Mouse (Mus musculus) forebrain, embryonic 14.5 days (tissue): ENCODE measurements at regions not wholly inside any gene's neighbourhood (a gene's known extent, or its start where the extent isn't known, plus 50 kb on each side); places are given as distances from the start of the nearest gene placed in this dataset.

ENCODE experiments used
- ATAC-seq: fragments of 200-750 bp; cut with Nextera tagmentation; 2 replicates; pipeline ENCODE4 v1.8.0; 2017; ENCODE audit warnings: mild to moderate bottlenecking, moderate library complexity
- DNase-seq: peaks from one replicate; pipeline ENCODE4 v3.0.0-alpha.2; 2015; ENCODE audit warnings: low spot score
- H3K27ac ChIP-seq: fragments of 300-500 bp; sonication (generic); 2 replicates; pipeline ENCODE4 v1.5.1; 2014; ENCODE audit warnings: low read depth, mild to moderate bottlenecking, control low read depth, low read length, moderate library complexity
- H3K27me3 ChIP-seq: fragments of 300-500 bp; sonication (generic); replicated peaks from 2 replicates; pipeline ENCODE4 v1.6.1; 2014; ENCODE audit warnings: low read length, control low read depth, mixed read lengths; ENCODE audit not compliant: control insufficient read depth, insufficient read depth
- H3K36me3 ChIP-seq: fragments of 300-500 bp; sonication (generic); 2 replicates; pipeline ENCODE4 v1.6.1; 2014; ENCODE audit warnings: low read length, control low read depth; ENCODE audit not compliant: control insufficient read depth, insufficient read depth
- H3K4me1 ChIP-seq: fragments of 300-500 bp; sonication (generic); 2 replicates; pipeline ENCODE4 v1.6.1; 2014; ENCODE audit warnings: antibody characterized with exemption, low read length, control low read depth; ENCODE audit not compliant: control insufficient read depth, insufficient read depth
- H3K4me2 ChIP-seq: fragments of 300-500 bp; sonication (generic); 2 replicates; pipeline ENCODE4 v1.6.1; 2014; ENCODE audit warnings: mild to moderate bottlenecking, control low read depth, low read length
- H3K4me3 ChIP-seq: fragments of 300-500 bp; sonication (generic); 2 replicates; pipeline ENCODE4 v1.5.1; 2014; ENCODE audit warnings: low read depth, low read length, control low read depth
- H3K9ac ChIP-seq: fragments of 300-500 bp; sonication (generic); 2 replicates; pipeline ENCODE4 v1.6.1; 2014; ENCODE audit warnings: mild to moderate bottlenecking, low read length, control low read depth, moderate library complexity
- H3K9me3 ChIP-seq: fragments of 300-500 bp; sonication (generic); replicated peaks from 2 replicates; pipeline ENCODE4 v1.6.1; 2016; ENCODE audit warnings: low read length, control low read depth, mixed read lengths; ENCODE audit not compliant: control insufficient read depth
- WGBS: fragments of 180-500 bp; shearing (Covaris S2); extraction: QIAGEN DNeasy Blood & Tissue Kit; methylation state at CpG from one replicate; pipeline ENCODE4 v1.1.7; 2014; 5-methylcytosine and 5-hydroxymethylcytosine counted together

DNA sequence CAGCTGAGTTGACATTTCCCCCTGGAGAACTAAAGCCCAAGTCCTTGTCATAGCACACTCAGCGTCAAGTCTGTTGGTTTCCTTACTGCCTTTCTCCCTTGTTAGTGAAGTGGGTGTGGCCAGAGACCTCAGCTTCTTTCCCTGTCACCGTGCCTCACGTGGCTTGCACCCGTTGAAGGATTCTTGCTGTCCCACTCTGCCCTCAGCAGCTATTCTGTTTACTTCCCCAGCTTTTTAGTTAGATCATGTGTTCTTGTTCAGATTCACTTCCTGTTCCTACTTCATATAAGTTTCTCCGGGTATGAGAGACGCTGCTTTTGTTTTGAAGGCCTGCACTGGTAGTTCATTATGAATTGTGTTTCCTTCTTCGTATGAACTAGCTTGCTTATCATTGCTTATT, 278.5 kb upstream of the Zfp703 start:
- no peak overlapping the region for H3K4me3 ChIP-seq
- ATAC-seq (no peak), DNase-seq (no peak)
- H3K4me1 ChIP-seq, result no peaks in the 10 kb centered on the region
- WGBS, result 68% methylated on average over 7 of the region's 7 CpGs
- H3K36me3 ChIP-seq, result no peaks in the 10 kb centered on the region
- H3K9ac ChIP-seq, result no peak overlapping the region
- H3K27me3 ChIP-seq, result no peaks in the 10 kb centered on the region
- no peaks in the 10 kb centered on the region for H3K9me3 ChIP-seq
- H3K4me2 ChIP-seq, result no peak overlapping the region
- H3K27ac ChIP-seq, result no peak overlapping the region

DNA sequence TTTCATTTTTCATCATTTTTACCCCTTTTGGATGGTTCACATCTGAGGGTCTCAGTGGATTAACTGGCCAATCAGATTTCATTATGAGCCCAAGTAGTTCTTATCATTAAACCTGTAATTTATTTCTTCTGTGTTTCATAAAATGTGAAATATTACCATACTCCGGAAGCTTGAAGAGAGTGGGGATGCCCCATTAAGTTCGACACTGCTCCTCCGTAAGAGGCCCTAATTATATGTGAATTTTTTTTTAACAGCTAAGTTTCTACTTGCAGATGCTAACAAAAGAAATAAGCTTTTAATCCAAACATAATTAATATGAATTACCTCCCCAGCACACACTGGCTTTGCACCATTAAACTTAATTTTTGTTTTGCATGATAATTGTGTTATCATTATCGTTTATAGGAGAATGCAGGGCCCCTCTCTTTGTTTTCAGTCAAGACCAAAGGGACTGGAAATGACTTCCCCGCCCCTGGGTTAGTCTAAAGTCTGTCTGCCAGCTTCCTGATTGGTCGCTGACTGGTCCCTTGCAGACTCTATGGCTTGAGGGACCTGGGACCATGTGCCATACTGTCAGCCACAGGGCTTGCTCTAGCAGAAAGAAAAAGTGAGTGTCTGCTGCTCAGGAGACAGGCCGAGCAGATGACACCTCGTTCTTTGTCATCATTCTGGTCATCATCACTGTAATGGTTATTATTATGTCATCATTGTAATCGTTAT, 270.9 kb upstream of the Zfp703 start:
- Histone ChIP-seq H3K9ac (no peak overlapping the region), H3K9me3 (no peaks in the 10 kb centered on the region), H3K4me1 (no peaks in the 10 kb centered on the region), H3K4me3 (no peak overlapping the region), H3K36me3 (no peaks in the 10 kb centered on the region), H3K27me3 (no peaks in the 10 kb centered on the region), H3K27ac (no peak overlapping the region), H3K4me2 (no peak overlapping the region)
- ATAC-seq (no peak), DNase-seq (no peak)
- WGBS, result 42% methylated on average over 9 of the region's 9 CpGs

DNA sequence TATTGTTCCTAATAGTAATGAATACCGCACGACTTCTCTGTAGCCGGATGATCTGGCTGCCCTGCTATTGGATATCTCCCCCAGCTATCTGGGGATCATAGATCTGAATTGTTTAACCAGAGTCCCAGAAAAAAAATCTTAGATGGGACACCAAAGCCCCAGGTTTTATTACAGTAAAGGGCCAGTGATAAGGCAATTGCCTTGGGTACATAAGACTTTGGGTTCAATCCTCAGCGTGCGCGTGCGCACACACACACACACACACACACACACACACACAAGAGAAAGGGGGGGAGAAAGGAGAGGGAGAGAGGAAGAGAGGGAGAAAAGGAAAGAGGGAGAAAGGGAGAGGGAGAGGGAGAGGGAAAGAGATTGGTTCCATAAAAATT, 270.4 kb upstream of the Zfp703 start:
- H3K4me3 ChIP-seq, result no peak overlapping the region
- no peak overlapping the region for H3K27ac ChIP-seq
- ATAC-seq, result no peak
- no peak for DNase-seq
- H3K27me3 ChIP-seq, result no peaks in the 10 kb centered on the region
- H3K4me1 ChIP-seq, result no peaks in the 10 kb centered on the region
- no peaks in the 10 kb centered on the region for H3K36me3 ChIP-seq
- H3K4me2 ChIP-seq, result no peak overlapping the region
- no peak overlapping the region for H3K9ac ChIP-seq
- 90% methylated on average over 7 of the region's 7 CpGs for WGBS
- H3K9me3 ChIP-seq, result no peaks in the 10 kb centered on the region

DNA sequence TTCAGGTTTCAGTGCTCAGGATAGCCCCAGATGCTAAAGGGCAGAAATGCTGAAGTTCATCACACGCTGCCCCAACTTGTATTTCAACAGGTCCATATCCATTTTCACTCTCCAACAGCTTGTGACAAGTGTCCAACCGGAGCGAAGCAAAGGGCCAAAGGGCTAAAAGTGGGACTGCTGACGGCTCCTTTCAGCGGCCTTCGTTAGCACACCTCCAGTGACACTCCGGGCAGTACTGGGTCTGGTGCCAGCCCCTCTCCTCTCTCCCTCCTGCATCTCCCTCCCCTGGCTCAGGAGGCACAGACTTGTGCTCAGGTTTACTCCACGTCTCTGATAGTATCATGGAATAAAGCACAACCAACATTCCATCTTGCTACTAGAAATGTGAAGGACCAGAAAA, 263.3 kb upstream of the Zfp703 start:
- H3K4me2 ChIP-seq, result no peak overlapping the region
- no peaks in the 10 kb centered on the region for H3K9me3 ChIP-seq
- no peak for ATAC-seq
- no peak overlapping the region for H3K4me3 ChIP-seq
- H3K27me3 ChIP-seq, result no peaks in the 10 kb centered on the region
- H3K9ac ChIP-seq, result no peak overlapping the region
- WGBS, result 76% methylated on average over 8 of the region's 8 CpGs
- H3K4me1 ChIP-seq, result no peaks in the 10 kb centered on the region; the same call in 1 of the 2 replicates
- H3K27ac ChIP-seq, result no peak overlapping the region
- no peaks in the 10 kb centered on the region for H3K36me3 ChIP-seq
- DNase-seq, result no peak

DNA sequence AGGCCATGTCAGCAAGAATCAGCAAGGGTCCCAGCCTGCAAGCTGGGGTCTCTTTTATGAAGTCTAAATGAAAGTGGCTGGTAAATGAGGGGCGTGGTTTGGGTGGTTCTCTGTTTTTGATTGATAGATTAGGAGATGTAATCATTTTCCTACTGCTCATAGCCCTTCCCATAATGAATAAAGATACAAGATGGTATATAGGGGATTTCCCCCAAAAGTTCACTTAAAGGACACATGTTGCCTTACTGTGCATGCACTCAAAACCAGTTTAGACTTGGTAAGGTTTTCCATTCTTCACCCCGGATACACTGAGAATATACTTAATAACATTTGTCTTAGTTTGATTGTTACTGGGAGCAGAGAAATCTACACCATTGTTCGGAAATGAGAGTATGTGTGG, 262.4 kb upstream of the Zfp703 start:
- DNase-seq (no peak), ATAC-seq (no peak)
- Histone ChIP-seq H3K27me3 (no peaks in the 10 kb centered on the region), H3K4me3 (no peak overlapping the region), H3K9ac (no peak overlapping the region), H3K27ac (no peak overlapping the region), H3K9me3 (no peaks in the 10 kb centered on the region), H3K4me2 (no peak overlapping the region), H3K4me1 (no peaks in the 10 kb centered on the region; the same call in 1 of the 2 replicates), H3K36me3 (no peaks in the 10 kb centered on the region)
- 86% methylated on average over 3 of the region's 3 CpGs for WGBS

DNA sequence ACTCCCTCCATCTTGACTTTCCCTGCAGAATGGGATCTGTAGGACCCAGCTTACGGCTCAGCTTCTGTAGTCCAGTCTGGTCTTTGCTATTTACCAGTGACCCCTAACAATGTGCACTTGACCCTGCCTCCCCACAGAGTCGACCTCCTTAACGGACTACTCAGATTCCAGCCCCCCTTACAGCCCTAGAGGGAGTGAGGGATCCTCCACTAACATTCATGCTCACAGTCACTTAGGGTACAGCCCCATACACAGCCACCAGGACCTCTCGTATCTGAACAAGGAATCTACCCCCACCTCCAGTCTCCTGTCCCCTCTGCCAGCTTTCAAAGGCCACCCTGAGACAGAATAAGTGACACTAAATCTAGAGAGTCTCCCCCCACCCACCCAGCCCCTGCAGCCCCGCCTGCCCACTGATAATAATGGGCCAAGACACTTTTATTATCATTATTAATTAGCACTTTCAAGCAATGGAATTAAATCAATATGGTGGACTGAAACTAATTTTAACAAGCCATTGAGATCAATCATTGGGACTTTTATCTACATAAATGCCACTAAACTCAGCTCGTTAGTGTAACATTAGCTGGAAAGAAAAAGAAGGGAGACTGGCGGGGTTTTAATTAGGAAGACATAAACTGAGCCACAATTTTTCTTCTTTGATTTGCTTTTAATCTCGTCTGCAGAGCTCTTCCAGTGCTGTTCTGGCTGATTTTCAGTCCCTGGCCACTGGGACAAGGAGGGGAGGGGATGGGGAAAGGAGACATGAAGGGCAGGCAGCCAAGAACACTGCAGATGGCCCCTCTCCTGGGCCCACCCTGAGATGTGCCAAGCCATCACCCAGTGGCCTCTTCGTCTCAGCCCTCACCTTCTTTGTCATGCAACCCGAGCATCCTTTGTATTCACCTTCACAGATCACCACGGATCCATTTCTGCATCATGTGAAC, 258.4 kb upstream of the Zfp703 start:
- DNase-seq (peak; percentile 42), ATAC-seq (peak; percentile 44)

DNA sequence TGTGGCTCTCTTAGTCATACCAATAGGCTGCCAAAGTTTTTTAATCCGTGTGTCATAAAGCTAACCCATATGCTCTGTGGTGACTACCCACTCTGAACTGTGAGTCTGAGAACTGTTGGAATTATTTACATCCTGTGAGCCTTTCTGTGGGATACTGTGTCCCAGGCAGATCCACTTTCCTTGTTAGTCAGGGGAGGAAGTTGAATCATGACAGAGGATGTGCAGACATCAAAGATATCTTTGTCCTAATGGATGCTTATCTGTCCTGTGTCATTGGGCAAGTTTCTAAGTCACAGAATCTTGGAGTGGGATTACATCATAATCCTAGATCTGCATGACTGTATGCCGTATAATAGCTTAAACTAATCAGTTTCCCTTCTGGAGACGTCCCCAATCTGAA, 254.4 kb upstream of the Zfp703 start:
- no peaks in the 10 kb centered on the region for H3K36me3 ChIP-seq
- DNase-seq, result no peak

More for the DNA sequence above, 258.4 kb upstream of the Zfp703 start:
- H3K9ac ChIP-seq, result no peak overlapping the region
- no peak overlapping the region for H3K27ac ChIP-seq
- no peak overlapping the region for H3K4me3 ChIP-seq
- H3K36me3 ChIP-seq, result no peaks in the 10 kb centered on the region
- H3K4me2 ChIP-seq, result no peak overlapping the region
- whole genome bisulfite sequencing, result 25% methylated on average over 11 of the region's 11 CpGs
- no peaks in the 10 kb centered on the region; the same call in 1 of the 2 replicates for H3K4me1 ChIP-seq
- no peaks in the 10 kb centered on the region for H3K27me3 ChIP-seq
- no peaks in the 10 kb centered on the region for H3K9me3 ChIP-seq

DNA sequence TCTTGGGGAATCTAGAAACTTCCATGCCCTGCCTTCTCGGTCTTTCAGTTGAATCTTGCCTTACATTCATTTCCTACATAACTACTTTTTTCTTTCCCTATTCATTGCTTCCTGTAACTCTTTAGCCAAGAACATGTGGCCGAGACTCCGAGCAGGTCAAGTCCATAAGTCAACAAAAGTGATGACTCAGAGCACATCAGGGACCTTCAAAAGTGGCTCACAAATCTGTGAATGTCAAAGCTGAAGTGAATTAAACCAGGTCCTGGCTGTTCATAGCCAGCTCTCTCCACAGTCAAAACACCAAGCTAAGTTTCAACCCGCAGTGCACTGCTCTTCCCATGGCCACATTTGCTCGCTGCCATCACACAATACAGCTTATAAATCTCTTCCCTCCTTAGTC, 252.5 kb upstream of the Zfp703 start:
- no peaks in the 10 kb centered on the region for H3K36me3 ChIP-seq
- no peak overlapping the region for H3K27ac ChIP-seq
- H3K9ac ChIP-seq, result no peak overlapping the region
- ATAC-seq, result no peak
- DNase-seq, result no peak
- H3K4me3 ChIP-seq, result no peak overlapping the region
- no peaks in the 10 kb centered on the region for H3K27me3 ChIP-seq
- H3K9me3 ChIP-seq, result no peaks in the 10 kb centered on the region
- 94% methylated on average over 5 of the region's 5 CpGs for WGBS
- no peaks in the 10 kb centered on the region for H3K4me1 ChIP-seq
- no peak overlapping the region for H3K4me2 ChIP-seq

More for the DNA sequence above, 254.4 kb upstream of the Zfp703 start:
- no peak for ATAC-seq
- Histone ChIP-seq H3K4me3 (no peak overlapping the region), H3K4me2 (no peak overlapping the region), H3K27me3 (no peaks in the 10 kb centered on the region), H3K27ac (no peak overlapping the region), H3K9ac (no peak overlapping the region), H3K9me3 (no peaks in the 10 kb centered on the region), H3K4me1 (no peaks in the 10 kb centered on the region; the same call in 1 of the 2 replicates)
- 78% methylated on average over 3 of the region's 3 CpGs for WGBS

DNA sequence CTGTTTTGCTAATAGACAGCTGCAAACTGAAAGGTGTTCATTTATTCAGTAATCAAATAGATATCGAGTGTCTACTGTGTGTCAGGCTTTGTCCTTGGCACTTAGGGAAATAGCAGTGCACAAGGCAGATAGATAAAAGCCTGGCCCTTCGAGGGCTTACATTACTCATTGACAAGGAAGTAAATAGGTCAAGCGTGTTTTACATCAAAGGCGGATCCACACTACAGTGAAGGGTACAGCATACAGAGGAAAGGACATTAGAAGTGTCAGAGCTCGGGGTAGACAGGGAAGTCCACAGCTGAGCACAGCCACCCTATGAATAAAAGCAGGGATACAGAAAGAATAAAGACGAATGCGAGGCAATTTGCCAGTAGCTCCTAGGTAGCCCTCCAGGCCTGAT, 251.6 kb upstream of the Zfp703 start:
- H3K4me3 ChIP-seq, result no peak overlapping the region
- DNase-seq, result no peak
- WGBS, result 66% methylated on average over 7 of the region's 7 CpGs
- no peaks in the 10 kb centered on the region for H3K36me3 ChIP-seq
- H3K4me2 ChIP-seq, result no peak overlapping the region
- H3K4me1 ChIP-seq, result no peaks in the 10 kb centered on the region
- no peak overlapping the region for H3K9ac ChIP-seq
- no peaks in the 10 kb centered on the region for H3K9me3 ChIP-seq
- no peaks in the 10 kb centered on the region for H3K27me3 ChIP-seq
- no peak overlapping the region for H3K27ac ChIP-seq
- ATAC-seq, result no peak
